Mouse (Mus musculus): ENCODE data around the gene Ppm1b.
A peak's percentile ranks its signal among the peaks of the same experiment; 100 is the strongest.

The Ppm1b gene

GRCm38 (mm10) chr17:84957487-84958259 lies 1.1 kb downstream of the Ppm1b start:
- DNase-seq (ENCODE audit: low read depth, low spot score), result peak; percentile 100

GRCm38 (mm10) chr17:84958411-84958911 lies 1.9 kb downstream of the Ppm1b start:
- DNase-seq (ENCODE audit: low read depth, low spot score), result no peak

- no peak for DNase-seq (ENCODE audit: low read depth, low spot score)
These were observed 2.6 kb downstream of the Ppm1b start for GRCm38 (mm10) chr17:84958986-84959664.

- DNase-seq (ENCODE audit: low read depth, low spot score), result no peak
These were observed 3.1 kb downstream of the Ppm1b start for GRCm38 (mm10) chr17:84959665-84960020.

- no peak for DNase-seq (ENCODE audit: low read depth, low spot score)
These were observed 3.6 kb downstream of the Ppm1b start for GRCm38 (mm10) chr17:84960136-84960535.

GRCm38 (mm10) chr17:84962046-84962445 lies 5.5 kb downstream of the Ppm1b start:
- no peak for DNase-seq (ENCODE audit: low read depth, low spot score)

GRCm38 (mm10) chr17:84963651-84964050 lies 7.1 kb downstream of the Ppm1b start:
- no peak for DNase-seq (ENCODE audit: low read depth, low spot score)

GRCm38 (mm10) chr17:84966231-84966630 lies 9.7 kb downstream of the Ppm1b start:
- DNase-seq (ENCODE audit: low read depth, low spot score), result no peak

GRCm38 (mm10) chr17:84967045-84967444 lies 10.5 kb downstream of the Ppm1b start:
- DNase-seq (ENCODE audit: low read depth, low spot score), result no peak

- DNase-seq (ENCODE audit: low read depth, low spot score), result no peak
These were observed 13.4 kb downstream of the Ppm1b start for GRCm38 (mm10) chr17:84969916-84970315.

- no peak for DNase-seq (ENCODE audit: low read depth, low spot score)
These were observed 25.2 kb downstream of the Ppm1b start for GRCm38 (mm10) chr17:84981721-84982120.

GRCm38 (mm10) chr17:84982735-84983134 lies 26.2 kb downstream of the Ppm1b start:
- no peak for DNase-seq (ENCODE audit: low read depth, low spot score)

GRCm38 (mm10) chr17:84986368-84986767 lies 29.8 kb downstream of the Ppm1b start:
- no peak for DNase-seq (ENCODE audit: low read depth, low spot score)

- no peak for DNase-seq (ENCODE audit: low read depth, low spot score)
These were observed 31.4 kb downstream of the Ppm1b start for GRCm38 (mm10) chr17:84987834-84988410.

GRCm38 (mm10) chr17:84988514-84988913 lies 32.0 kb downstream of the Ppm1b start:
- DNase-seq (ENCODE audit: low read depth, low spot score), result no peak

GRCm38 (mm10) chr17:84995844-84996243 lies 39.3 kb downstream of the Ppm1b start:
- no peak for DNase-seq (ENCODE audit: low read depth, low spot score)

GRCm38 (mm10) chr17:84997639-84998038 lies 41.1 kb downstream of the Ppm1b start:
- DNase-seq (ENCODE audit: low read depth, low spot score), result no peak

GRCm38 (mm10) chr17:84999636-85000035 lies 43.1 kb downstream of the Ppm1b start:
- no peak for DNase-seq (ENCODE audit: low read depth, low spot score)

- DNase-seq (ENCODE audit: low read depth, low spot score), result no peak
These were observed 56.9 kb downstream of the Ppm1b start for GRCm38 (mm10) chr17:85013485-85013884.

- no peak for DNase-seq (ENCODE audit: low read depth, low spot score)
These were observed 58.1 kb downstream of the Ppm1b start for GRCm38 (mm10) chr17:85014632-85015031.

- no peak for DNase-seq (ENCODE audit: low read depth, low spot score)
These were observed 61.8 kb downstream of the Ppm1b start for GRCm38 (mm10) chr17:85018344-85018743.

- DNase-seq (ENCODE audit: low read depth, low spot score), result no peak
These were observed 62.3 kb downstream of the Ppm1b start for GRCm38 (mm10) chr17:85018794-85019193.

- no peak for DNase-seq (ENCODE audit: low read depth, low spot score)
These were observed 63.8 kb downstream of the Ppm1b start for GRCm38 (mm10) chr17:85020343-85020742.
